Mouse (Mus musculus): Measurements from ENCODE around the gene Leap2. TPM values are rescaled to one million over a fixed set of nuclear protein-coding genes. Genes with fewer than 3 reads are reported as not detected.
"Not testable (repeated sequence)": the region's sequence is repeated elsewhere in the genome, so short reads cannot be mapped to it uniquely, and the experiment has no call there.

Gene Leap2
- polyA plus RNA-seq, 1 experiment, result not detected

GRCm38 (mm10) chr11:53429182-53429581 is 6.2 kb upstream of the Leap2 start:
- no peak for DNase-seq
- TF ChIP-seq POLR2A (IDR thresholded peaks at IDR 0.05; ENCODE audit: borderline replicate concordance, extremely low read depth, low read depth, low read length) (no peak), CTCF (IDR thresholded peaks at IDR 0.05; ENCODE audit: insufficient read depth, low read length) (no peak)
- peaks cover 3% of the 10 kb centered on the region for H3K4me1 ChIP-seq (ENCODE audit: control insufficient read depth, insufficient read depth, low read length)
- H3K4me3 ChIP-seq (replicated peaks; ENCODE audit: extremely low read depth, low read depth, low read length), result no peak overlapping the region

GRCm38 (mm10) chr11:53428716-53429057 is 5.7 kb upstream of the Leap2 start:
- TF ChIP-seq CTCF (IDR thresholded peaks at IDR 0.05; ENCODE audit: insufficient read depth, low read length), result no peak
- no peak for TF ChIP-seq POLR2A (IDR thresholded peaks at IDR 0.05; ENCODE audit: borderline replicate concordance, extremely low read depth, low read depth, low read length)
- H3K4me3 ChIP-seq (replicated peaks; ENCODE audit: extremely low read depth, low read depth, low read length), result no peak overlapping the region
- peaks cover 3% of the 10 kb centered on the region for H3K4me1 ChIP-seq (ENCODE audit: control insufficient read depth, insufficient read depth, low read length)
- DNase-seq, result no peak
- 93% methylated on average over 5 of the region's 5 CpGs for WGBS

GRCm38 (mm10) chr11:53427993-53428715 is 5.2 kb upstream of the Leap2 start:
- TF ChIP-seq POLR2A (IDR thresholded peaks at IDR 0.05; ENCODE audit: borderline replicate concordance, extremely low read depth, low read depth, low read length) (no peak), CTCF (IDR thresholded peaks at IDR 0.05; ENCODE audit: insufficient read depth, low read length) (no peak)
- 91% methylated on average over 3 of the region's 3 CpGs for WGBS
- no peak overlapping the region for H3K4me3 ChIP-seq (replicated peaks; ENCODE audit: extremely low read depth, low read depth, low read length)
- no peak for DNase-seq
- peaks cover 3% of the 10 kb centered on the region for H3K4me1 ChIP-seq (ENCODE audit: control insufficient read depth, insufficient read depth, low read length)

- DNase-seq; H3K4me3 ChIP-seq (replicated peaks; ENCODE audit: extremely low read depth, low read depth, low read length); H3K4me1 ChIP-seq (ENCODE audit: control insufficient read depth, insufficient read depth, low read length): not testable (repeated sequence)
- 82% methylated on average over 3 of the region's 3 CpGs for WGBS
Observed at GRCm38 (mm10) chr11:53426914-53427313, 3.9 kb upstream of the Leap2 start.

GRCm38 (mm10) chr11:53425711-53426255 is 2.8 kb upstream of the Leap2 start:
- 79% methylated on average over 6 of the region's 6 CpGs for WGBS
- no peak overlapping the region for H3K4me3 ChIP-seq (replicated peaks; ENCODE audit: extremely low read depth, low read depth, low read length)
- H3K4me1 ChIP-seq (ENCODE audit: control insufficient read depth, insufficient read depth, low read length), result peaks cover 3% of the 10 kb centered on the region
- TF ChIP-seq CTCF (IDR thresholded peaks at IDR 0.05; ENCODE audit: insufficient read depth, low read length) (no peak), POLR2A (IDR thresholded peaks at IDR 0.05; ENCODE audit: borderline replicate concordance, extremely low read depth, low read depth, low read length) (no peak)
- no peak for DNase-seq

GRCm38 (mm10) chr11:53425251-53425650 is 2.3 kb upstream of the Leap2 start:
- 47% methylated on average over 3 of the region's 3 CpGs for WGBS
- Histone ChIP-seq H3K4me3 (replicated peaks; ENCODE audit: extremely low read depth, low read depth, low read length) (no peak overlapping the region), H3K4me1 (ENCODE audit: control insufficient read depth, insufficient read depth, low read length) (peaks cover 3% of the 10 kb centered on the region)
- no peak for DNase-seq
- TF ChIP-seq POLR2A (IDR thresholded peaks at IDR 0.05; ENCODE audit: borderline replicate concordance, extremely low read depth, low read depth, low read length), result no peak
- TF ChIP-seq CTCF (IDR thresholded peaks at IDR 0.05; ENCODE audit: insufficient read depth, low read length), result no peak

- no peak for DNase-seq
- 44% methylated on average over 2 of the region's 2 CpGs for WGBS
- peaks cover 3% of the 10 kb centered on the region for H3K4me1 ChIP-seq (ENCODE audit: control insufficient read depth, insufficient read depth, low read length)
- no peak overlapping the region for H3K4me3 ChIP-seq (replicated peaks; ENCODE audit: extremely low read depth, low read depth, low read length)
- TF ChIP-seq POLR2A (IDR thresholded peaks at IDR 0.05; ENCODE audit: borderline replicate concordance, extremely low read depth, low read depth, low read length) (no peak), CTCF (IDR thresholded peaks at IDR 0.05; ENCODE audit: insufficient read depth, low read length) (no peak)
Observed at GRCm38 (mm10) chr11:53424826-53425225, 1.9 kb upstream of the Leap2 start.

- no peak for TF ChIP-seq CTCF (IDR thresholded peaks at IDR 0.05; ENCODE audit: insufficient read depth, low read length)
- no peak for TF ChIP-seq POLR2A (IDR thresholded peaks at IDR 0.05; ENCODE audit: borderline replicate concordance, extremely low read depth, low read depth, low read length)
- no peak overlapping the region for H3K4me3 ChIP-seq (replicated peaks; ENCODE audit: extremely low read depth, low read depth, low read length)
- no peak for DNase-seq
- no peaks in the 10 kb centered on the region for H3K4me1 ChIP-seq (ENCODE audit: control insufficient read depth, insufficient read depth, low read length)
Observed at GRCm38 (mm10) chr11:53418048-53418447, 4.9 kb downstream of the Leap2 start.

GRCm38 (mm10) chr11:53413871-53414270 is 9.1 kb downstream of the Leap2 start:
- Histone ChIP-seq H3K4me3 (replicated peaks; ENCODE audit: extremely low read depth, low read depth, low read length) (no peak overlapping the region), H3K4me1 (ENCODE audit: control insufficient read depth, insufficient read depth, low read length) (no peaks in the 10 kb centered on the region)
- TF ChIP-seq CTCF (IDR thresholded peaks at IDR 0.05; ENCODE audit: insufficient read depth, low read length) (no peak), POLR2A (IDR thresholded peaks at IDR 0.05; ENCODE audit: borderline replicate concordance, extremely low read depth, low read depth, low read length) (no peak)
- 73% methylated on average over 4 of the region's 4 CpGs for WGBS
- DNase-seq, result no peak

- no peak for DNase-seq
- H3K4me3 ChIP-seq (replicated peaks; ENCODE audit: extremely low read depth, low read depth, low read length), result no peak overlapping the region
- TF ChIP-seq POLR2A (IDR thresholded peaks at IDR 0.05; ENCODE audit: borderline replicate concordance, extremely low read depth, low read depth, low read length) (no peak), CTCF (IDR thresholded peaks at IDR 0.05; ENCODE audit: insufficient read depth, low read length) (0 out of 2 replicates have a peak, but pooled peaks have one; percentile 15)
- no peaks in the 10 kb centered on the region for H3K4me1 ChIP-seq (ENCODE audit: control insufficient read depth, insufficient read depth, low read length)
Observed at GRCm38 (mm10) chr11:53411738-53412137, 11.2 kb downstream of the Leap2 start.
